Mouse (Mus musculus) granulocyte monocyte progenitor cell, adult 5-6 weeks (primary cell): ENCODE results near the gene Atrnl1. TPM values are rescaled to one million over a fixed set of nuclear protein-coding genes. Genes with fewer than 3 reads are reported as not detected.
"Not testable (repeated sequence)": the region's sequence is repeated elsewhere in the genome, so short reads cannot be mapped to it uniquely, and the experiment has no call there.

Experiments used
- ATAC-seq: replicated peaks from 2 replicates; pipeline ENCODE4 v1.8.0; 2016; ENCODE audit warnings: mild to moderate bottlenecking, moderate TSS enrichment, inconsistent platforms; ENCODE audit not compliant: poor library complexity, severe bottlenecking
- total RNA-seq, 2 experiments: library from RNA; stranded (forward) in 1 of 2; stranded (reverse) in 1 of 2; fragments of 200-712, 200-1000 nt in 1 of 2; fragments of >200 nt in 1 of 2; fragmentation: Nextera tagmentation in 1 of 2; gene quantifications; 2 replicates each; pipeline ENCODE4 v1.2.3; 2014 to 2017

Gene Atrnl1
- total RNA-seq, 2 experiments from 2014 or later: 15.7 to 15.8 TPM

DNA sequence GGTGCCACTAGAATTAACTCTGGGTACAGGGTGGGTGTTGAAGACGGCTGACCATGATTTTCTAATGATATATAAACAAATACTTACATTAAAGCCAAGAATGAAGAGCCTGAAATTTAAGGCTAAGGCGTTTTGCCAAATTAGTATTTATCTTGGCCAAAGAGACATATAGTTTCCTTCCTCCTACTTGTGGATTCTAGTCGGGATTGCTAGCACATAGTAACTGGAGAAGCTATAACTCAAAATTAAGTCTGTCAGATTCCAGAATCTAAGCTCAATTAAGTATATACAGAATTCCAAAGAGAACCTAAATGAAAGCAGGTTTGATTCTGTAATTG, 192.6 kb downstream of the Atrnl1 start:
- ATAC-seq: no peak

DNA sequence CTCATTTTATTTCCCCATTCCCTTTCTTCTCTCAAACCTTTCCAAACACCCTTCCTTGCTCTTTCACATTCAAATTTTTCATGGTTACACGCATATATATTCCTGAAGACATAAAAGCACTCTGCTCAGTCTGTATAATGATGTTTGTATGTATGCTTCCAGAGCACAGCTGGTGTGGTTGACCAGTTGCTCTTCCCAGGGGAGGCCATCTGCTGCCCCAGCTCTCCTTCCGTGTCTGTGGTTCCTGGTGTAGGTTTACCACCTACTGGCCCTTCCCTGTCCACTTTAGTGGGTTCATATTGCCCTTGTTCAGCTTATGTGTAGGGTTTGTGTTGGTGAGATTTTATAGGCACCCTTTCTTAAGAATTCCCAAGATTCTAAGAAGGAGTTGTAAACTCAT, 197.5 kb downstream of the Atrnl1 start:
- no peak for ATAC-seq

DNA sequence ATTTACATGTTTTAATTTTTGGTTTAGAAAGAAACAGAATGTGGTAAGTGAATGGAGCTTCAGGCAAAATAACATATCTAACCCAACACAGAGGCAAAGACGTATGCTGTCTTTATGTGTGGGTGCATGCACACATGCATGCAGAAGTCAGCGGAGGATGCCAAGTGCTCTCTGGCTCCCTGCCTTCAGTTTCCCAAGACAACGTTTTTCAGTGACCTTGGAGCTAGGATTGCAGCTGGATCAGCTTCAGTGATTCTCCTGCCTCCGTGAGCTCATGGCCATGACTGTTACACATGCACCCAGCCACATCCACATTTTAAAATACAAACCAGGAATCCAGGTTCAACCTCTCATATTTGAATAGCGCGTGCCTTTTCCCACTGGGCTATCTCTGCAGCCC, 203.5 kb downstream of the Atrnl1 start:
- ATAC-seq: no peak

DNA sequence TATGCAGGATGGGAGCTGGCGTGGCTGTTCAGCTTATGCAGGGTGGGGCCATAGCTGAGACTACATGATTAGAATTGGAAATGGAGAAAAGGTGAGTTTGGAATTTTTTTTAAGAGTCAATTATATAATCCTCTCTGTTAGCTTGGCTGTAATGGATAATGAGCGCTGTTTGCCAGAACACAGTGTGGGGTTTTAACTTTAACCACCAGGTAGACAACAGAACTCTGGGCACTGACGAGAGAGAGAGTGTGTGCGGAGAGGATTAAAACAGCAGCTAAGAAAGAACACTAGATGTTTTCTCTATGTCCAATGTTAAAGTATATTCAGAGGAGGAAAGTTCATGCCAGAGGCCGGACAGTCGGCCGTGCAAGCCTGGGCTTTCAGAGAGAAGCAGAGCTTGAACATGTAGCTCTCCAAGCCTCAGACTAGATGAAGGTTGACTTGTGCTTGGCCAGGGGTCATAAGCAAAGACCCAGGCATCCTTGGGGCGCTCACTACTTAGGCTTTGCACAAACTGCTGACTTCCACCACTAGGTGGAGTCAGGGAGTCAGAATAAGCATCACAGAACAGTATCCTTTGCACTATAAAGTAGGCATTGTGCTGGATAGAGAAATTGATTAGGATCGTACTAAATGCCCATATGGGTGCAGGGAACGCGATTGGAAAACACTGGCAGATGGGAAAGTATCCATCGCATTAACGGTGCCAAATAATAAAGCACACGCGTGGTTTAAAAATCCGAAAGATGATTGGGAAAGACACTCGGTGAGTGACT, 205.6 kb downstream of the Atrnl1 start:
- ATAC-seq: no peak

DNA sequence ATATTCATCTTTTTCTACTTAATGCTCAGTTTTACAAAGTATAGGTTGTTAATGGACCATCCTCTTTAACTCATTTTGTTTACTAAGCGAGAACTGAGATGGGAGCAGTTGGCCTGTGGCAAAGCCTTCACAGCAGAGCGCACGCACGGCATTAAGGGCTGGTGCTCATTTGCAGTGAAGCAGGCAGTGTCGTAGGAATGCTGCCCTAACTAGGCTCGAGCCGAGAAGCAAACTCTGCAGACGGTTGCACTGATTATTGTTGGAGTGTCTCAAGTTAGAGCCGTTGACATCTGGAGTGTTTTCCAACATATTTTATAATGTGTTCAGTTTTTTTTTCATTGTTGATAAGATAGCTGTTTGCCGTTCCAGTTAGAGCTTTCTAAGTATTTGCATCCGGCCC, 206.9 kb downstream of the Atrnl1 start:
- ATAC-seq: no peak

DNA sequence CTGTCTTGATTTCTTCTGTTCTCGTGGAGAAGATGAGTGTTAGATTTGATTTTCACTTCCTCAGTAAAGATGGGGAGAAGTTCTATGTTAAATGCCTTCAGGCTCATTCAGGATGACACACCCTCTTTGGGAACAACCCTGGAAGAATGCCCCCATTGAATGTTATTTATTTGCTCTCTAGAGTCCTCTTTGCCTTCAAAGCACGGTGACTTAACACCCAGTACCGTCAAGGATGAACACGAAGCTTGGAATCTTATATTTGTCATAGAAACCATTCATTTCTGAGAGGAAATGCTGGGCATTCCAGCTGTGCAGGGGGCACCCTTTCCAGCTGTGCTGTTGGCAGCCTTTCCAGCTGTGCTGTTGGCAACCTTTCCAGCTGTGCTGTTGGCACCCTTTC, 212.6 kb downstream of the Atrnl1 start:
- ATAC-seq: no peak

DNA sequence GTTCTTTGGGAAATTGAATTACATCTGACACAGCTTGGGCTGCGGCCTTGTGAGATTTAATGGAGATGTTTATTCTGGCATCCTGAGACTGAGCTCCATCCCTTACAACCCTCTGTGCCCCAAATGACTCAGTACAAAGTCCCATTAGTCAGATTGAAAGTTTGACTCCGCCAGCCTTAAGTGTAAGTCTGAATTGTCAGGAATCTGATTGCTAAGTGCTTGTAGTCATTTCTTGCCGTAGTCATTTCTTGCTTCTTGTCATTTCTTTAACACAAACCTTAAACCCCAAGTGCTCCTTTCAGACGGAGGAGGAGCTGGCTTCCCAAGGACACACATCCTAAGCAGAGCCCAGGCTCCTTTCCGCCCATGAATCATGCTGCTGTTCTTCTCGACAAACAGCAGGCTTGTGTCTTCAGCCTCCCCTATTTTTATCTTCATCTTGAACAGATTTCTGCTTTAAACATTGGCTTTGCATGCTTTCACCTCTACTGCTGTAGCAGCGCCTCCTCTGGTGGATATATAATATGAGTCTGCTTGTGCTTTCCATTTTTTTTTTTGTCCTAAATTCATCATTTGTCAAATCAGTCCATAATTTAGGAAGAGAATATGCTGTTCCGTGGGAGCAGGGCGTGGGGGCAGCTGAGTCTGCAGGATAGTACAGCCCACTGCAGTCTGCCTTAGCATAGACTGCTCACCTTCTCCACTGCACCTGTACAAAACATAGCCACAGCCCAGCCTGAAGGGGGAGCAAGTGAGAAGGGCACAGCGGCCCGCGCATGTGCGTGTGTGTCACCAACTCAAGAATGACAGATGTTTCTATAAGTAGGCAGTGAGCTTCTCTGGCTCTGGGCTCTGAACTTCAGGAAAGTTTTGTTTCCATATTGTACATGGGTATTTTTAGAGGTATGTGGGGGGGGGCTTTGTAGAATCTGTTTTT, 214.7 kb downstream of the Atrnl1 start:
- no peak for ATAC-seq

DNA sequence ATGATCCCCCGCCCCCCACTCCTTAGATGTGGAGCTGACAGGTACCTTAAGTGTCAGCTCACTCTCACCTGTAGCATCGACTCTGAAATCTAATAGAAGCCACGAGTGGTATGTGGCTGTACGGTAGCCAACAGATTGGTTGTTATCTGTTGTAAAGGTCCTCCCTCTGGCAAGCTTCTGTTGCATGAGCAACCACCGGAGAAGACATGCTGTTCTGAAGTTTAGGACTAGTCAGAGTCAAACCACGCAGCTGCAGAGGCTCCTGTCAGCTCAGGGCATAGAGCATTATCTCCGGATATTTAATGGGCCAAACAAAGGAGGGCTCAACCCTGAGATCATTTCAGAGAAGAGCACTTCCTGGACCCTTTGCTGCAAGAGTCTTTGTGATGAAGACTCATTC, 222.2 kb downstream of the Atrnl1 start:
- ATAC-seq: no peak

DNA sequence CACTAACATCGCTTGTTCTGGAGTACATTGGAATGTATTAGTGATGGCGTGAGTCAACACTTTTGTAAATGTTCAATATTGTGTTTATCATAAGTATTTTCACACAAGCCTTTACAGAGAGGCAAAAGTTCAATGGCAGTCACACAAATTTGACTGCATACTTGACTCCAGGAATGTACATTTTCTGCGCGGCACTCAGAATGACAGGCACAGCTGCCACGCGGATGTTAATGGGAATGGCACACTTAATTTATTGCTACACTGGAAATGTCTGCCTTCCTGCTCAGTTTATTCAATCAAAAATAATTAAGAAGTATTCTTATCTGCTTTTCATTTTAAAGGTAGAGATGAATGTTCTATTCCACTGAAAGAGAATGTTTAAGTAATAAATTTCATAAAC, 227.0 kb downstream of the Atrnl1 start:
- no peak for ATAC-seq

DNA sequence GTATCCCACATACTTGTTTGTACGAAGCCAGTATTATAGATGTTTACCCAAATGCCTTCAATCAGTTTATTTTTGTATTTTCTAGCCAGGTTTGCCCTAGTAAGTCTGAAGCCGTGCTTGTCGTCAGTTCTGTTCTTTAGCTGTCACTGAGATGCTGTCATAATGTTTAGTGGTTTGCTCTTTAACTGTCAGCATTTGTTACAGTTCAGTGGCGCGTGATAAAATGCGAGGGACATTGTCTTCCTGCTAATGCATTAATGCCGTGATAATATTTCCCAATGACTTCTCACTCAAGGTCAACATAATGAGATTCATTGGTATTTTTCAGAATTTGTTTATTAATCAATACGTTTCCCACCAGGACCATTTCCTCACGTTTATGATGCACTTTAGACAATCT, 227.7 kb downstream of the Atrnl1 start:
- no peak for ATAC-seq

DNA sequence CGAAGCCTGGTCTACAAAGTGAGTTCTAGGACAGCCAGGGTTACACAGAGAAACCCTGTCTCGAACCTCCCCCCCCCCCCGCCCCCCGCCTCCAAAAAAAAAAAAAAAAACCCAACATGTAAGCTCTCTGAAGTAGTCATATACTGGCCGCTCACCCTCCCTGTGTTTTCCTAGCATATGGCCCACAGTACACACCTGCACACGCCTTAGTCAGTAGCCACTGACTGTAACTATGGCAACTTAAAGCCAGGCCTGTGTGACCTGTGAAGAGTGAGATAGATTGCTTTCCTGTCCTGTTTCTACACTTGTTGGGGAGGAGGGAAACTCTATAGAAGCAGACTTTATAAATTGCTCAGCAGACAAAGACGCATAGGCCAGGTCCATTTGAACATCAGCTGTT, 239.1 kb downstream of the Atrnl1 start:
- ATAC-seq: no peak

DNA sequence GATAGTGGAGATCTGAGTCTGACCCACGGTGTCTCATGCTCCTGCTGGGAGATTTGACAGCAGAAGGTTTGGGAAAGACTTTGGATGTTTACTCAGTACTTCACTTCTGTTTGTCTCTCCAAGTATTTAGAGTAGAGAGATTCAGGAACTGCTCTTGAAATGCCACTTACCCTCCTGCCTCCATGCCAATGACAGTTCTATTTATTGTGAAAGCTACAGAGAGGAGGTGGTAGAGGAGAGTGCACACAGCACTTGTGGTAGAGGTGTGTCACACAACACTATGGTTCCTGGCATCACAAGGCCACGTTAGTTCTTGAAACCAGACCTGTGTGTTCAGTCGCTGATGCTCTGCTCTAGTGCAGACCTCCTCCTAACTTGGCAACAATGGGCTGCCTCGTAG, 257.5 kb downstream of the Atrnl1 start:
- no peak for ATAC-seq

DNA sequence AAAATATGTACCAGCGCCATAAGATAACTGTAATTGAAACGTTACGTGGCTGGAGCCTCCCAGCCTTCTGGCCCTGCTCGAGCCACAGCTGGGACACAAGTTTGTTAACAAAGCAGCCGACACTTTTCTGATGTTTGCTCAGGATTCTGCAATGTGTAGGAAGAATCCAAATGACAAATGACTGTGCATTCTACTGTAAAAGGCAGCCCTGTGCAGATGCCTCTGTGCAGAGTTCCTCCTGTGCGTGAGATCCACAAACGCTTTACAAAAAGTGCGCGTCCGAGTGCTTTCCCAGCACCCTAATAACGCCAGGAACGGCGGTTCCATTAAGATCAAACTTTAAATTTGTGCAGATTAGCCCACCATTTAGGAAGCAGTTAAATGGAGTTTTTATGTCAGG, 260.0 kb downstream of the Atrnl1 start:
- ATAC-seq: no peak

DNA sequence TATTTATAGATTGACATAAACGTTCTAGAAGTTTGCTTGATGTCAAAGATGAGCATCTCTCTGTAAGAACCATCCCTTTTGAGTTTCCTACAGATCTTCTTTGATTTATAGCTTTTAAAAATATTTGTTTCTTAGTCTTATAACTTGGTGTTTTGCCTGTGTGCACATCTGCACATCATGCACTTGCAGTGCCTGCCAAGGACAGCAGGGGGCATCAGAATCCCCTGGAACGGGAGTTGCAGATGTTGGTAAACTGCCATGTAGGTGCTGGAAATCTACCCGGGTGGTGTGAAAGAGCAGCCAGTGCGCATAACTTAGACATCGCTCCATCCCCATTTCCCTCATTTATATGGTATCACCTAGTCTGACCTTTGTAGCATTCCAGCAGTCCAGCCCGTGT, 265.2 kb downstream of the Atrnl1 start:
- ATAC-seq: no peak

DNA sequence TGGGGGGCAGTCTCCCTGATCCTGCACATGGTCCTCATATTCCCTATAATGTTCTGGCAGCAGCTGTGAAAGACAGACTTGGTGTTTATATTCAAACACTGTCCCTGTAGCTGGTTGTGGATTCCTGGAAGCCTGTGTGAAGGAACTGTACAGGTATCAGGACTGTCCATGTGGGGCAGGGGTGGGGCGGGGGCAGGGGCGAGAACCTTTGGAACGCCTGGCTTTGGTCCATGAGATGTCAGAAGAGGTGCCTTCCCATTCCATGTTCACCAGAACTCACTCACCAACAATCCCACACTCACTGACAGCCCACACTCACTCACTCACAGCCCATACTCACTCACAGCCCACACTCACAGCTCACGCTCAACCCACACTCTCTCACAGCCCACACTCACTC, 266.5 kb downstream of the Atrnl1 start:
- ATAC-seq: no peak

DNA sequence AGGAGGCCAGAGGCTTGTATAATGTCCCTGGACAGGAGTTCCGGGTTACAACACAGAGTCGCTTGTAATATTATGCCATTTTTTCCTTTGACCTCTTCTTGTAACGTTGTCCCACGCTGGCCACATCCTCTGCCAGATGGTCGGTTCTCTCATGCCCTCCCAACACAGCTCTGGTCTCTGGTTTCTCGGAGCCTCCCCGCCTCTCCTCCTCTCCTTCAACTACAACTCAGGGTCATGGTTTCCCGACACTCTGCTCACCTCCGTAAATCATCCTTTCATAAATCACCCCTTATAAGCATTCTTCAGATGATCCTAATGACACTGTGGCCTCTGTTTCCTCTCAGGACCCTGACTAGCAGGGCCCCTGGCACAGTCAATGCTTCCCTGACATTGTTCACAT, 267.7 kb downstream of the Atrnl1 start:
- no peak for ATAC-seq

DNA sequence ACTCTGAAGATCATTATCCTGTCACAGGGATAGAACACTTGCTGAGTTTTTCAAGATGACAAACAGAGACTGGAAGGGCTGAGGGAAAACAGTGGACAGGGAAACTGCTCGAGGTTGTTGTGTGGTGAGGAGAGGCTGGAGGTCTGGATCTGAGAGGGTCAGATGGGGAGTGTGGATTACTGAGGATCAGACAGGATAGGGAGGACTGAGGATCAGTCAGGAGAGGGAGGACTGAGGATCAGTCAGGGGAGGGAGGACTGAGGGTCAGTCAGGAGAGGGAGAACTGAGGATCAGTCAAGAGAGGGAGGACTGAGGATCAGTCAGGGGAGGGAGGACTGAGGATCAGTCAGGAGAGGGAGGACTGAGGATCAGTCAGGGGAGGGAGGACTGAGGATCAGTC, 269.0 kb downstream of the Atrnl1 start:
- ATAC-seq: not testable (repeated sequence)

DNA sequence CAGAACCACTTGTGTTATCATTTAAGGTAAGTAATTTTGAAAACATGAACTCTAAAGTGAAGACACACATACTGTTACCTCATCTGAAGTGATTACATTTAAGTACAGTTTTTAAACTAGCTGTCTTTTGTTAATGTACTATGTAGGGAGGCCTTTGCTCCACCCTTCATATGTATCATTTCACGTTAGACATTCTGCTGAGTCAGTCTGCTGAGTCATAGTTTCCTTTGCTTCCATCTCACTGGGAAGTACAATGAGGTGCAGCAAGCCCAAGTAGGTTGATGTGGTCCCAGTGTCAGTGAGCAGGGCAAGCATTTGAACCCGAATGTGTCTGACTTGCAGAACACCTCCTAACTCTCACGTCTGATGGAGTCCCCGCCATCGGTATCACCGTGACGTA, 271.1 kb downstream of the Atrnl1 start:
- ATAC-seq: no peak

DNA sequence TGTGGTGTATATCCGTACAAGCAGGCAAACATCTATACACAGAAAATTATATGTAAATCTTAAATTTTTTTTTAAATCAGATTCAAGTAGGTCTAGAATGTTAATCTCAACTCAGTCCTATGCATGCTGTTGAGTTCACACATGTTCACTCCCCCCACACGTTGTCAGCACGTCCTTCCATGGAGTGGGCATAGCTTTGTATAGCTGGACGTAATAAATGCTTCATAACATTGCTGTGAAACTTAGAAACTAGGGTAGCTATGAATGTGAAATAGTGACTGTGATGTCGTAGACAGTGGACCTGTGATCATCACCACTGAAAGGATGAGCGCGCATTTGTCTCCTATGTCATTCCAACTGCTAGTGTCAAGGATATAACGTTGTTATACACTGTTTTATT, 278.0 kb downstream of the Atrnl1 start:
- ATAC-seq: no peak

DNA sequence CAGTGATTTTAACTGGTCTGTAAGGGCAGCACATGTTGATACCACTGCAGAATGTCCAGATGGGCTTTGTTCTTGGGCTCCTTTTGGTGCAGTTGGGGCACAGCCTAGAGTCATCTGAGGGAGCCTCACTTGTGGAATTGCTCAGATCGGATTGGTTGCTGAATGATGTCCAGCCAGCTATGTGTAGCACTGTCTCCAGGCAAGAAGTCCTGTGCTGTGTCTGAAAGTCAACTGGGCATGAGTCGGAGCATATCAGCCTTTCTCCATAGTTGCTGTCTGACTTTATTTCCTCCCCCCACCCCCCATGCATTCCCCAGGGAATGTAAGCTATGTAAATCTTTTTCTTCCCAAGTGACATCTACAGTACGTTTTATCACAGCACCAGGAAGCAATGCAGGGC, 278.9 kb downstream of the Atrnl1 start:
- no peak for ATAC-seq

DNA sequence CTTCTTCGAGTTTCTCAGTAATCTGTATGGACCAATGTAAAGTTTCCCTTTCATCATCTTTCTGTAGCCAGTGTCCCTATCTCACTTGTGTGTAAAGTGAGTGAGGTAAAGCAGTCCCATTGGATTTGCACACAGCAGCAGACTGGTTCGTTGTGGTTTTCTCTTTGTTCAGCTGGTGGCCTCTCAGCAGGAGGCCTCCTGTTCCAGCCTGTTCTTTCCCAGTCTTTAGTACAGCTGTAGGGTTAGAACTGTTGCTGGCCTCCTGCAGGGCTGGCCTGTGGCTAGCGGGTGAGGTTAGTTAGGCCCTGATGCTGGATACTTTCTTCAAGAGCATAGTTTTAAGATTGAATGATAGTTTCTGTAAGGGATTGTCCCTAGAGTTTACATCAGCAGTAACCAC, 280.1 kb downstream of the Atrnl1 start:
- no peak for ATAC-seq

DNA sequence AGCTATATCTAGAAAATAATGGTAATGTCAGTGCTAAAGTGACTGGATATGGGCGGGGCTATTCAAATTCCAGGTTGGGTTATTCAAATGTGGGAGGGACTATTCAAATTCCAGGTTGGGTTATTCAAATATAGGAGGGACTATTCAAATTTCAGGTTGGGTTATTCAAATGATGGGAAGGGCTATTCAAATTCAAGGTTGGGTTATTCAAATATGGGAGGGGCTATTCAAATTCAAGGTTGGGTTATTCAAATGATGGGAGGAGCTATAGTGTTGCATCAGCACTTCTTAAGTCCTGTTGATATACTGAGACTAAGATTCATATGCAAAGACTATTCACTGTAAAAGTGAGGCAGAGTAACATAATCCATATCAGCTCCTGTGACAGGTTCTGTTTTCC, 283.4 kb downstream of the Atrnl1 start:
- ATAC-seq: no peak
